Mouse (Mus musculus): ENCODE data around the gene Pitpnc1. TPM values are rescaled to one million over a fixed set of nuclear protein-coding genes. Genes with fewer than 3 reads are reported as not detected.
A peak's percentile ranks its signal among the peaks of the same experiment; 100 is the strongest.

Gene Pitpnc1
- polyA plus RNA-seq, 1 experiment from 2014 or later, result 9.1 TPM

- Histone ChIP-seq H3K4me3 (ENCODE audit: low read depth, low read length) (no peak overlapping the region), H3K4me2 (ENCODE audit: low read depth, low read length) (no peak overlapping the region), H3K9me3 (ENCODE audit: low read length) (peaks cover 6% of the 10 kb centered on the region; the same call in 1 of the 2 replicates), H3K9ac (replicated peaks) (no peak overlapping the region), H3K27ac (ENCODE audit: low read depth) (no peak overlapping the region), H3K4me1 (ENCODE audit: insufficient read depth) (no peaks in the 10 kb centered on the region), H3K36me3 (replicated peaks; ENCODE audit: insufficient read depth, low read length) (peaks cover 6% of the 10 kb centered on the region; the same call in 1 of the 2 replicates), H3K27me3 (ENCODE audit: insufficient read depth, low read length) (no peaks in the 10 kb centered on the region)
- WGBS (ENCODE audit: insufficient replicate concordance), result 80% methylated on average over 4 of the region's 4 CpGs
- DNase-seq, result no peak
- ATAC-seq, result no peak
- no peak for TF ChIP-seq EP300 (IDR thresholded peaks at IDR 0.05; ENCODE audit: low read depth)
These were observed 168.4 kb downstream of the Pitpnc1 start for GRCm38 (mm10) chr11:107302141-107302540.

GRCm38 (mm10) chr11:107300235-107300634 lies 170.3 kb downstream of the Pitpnc1 start:
- Histone ChIP-seq H3K36me3 (replicated peaks; ENCODE audit: insufficient read depth, low read length) (peaks cover 6% of the 10 kb centered on the region), H3K27me3 (ENCODE audit: insufficient read depth, low read length) (no peaks in the 10 kb centered on the region), H3K9me3 (ENCODE audit: low read length) (peaks cover 6% of the 10 kb centered on the region; the same call in 1 of the 2 replicates), H3K9ac (replicated peaks) (no peak overlapping the region), H3K4me2 (ENCODE audit: low read depth, low read length) (no peak overlapping the region), H3K27ac (ENCODE audit: low read depth) (no peak overlapping the region), H3K4me1 (ENCODE audit: insufficient read depth) (no peaks in the 10 kb centered on the region), H3K4me3 (ENCODE audit: low read depth, low read length) (no peak overlapping the region)
- ATAC-seq (no peak), DNase-seq (no peak)
- no peak for TF ChIP-seq EP300 (IDR thresholded peaks at IDR 0.05; ENCODE audit: low read depth)
- TF ChIP-seq CTCF (IDR thresholded peaks at IDR 0.05; ENCODE audit: low read depth), result peak; percentile 39

GRCm38 (mm10) chr11:107299511-107300120 lies 170.9 kb downstream of the Pitpnc1 start:
- WGBS (ENCODE audit: insufficient replicate concordance), result 83% methylated on average over 9 of the region's 9 CpGs
- TF ChIP-seq EP300 (IDR thresholded peaks at IDR 0.05; ENCODE audit: low read depth) (no peak), CTCF (IDR thresholded peaks at IDR 0.05; ENCODE audit: low read depth) (no peak)

GRCm38 (mm10) chr11:107296176-107296575 lies 174.3 kb downstream of the Pitpnc1 start:
- H3K9ac ChIP-seq (replicated peaks), result no peak overlapping the region
- no peaks in the 10 kb centered on the region for H3K27me3 ChIP-seq (ENCODE audit: insufficient read depth, low read length)
- peaks cover 6% of the 10 kb centered on the region; the same call in 1 of the 2 replicates for H3K9me3 ChIP-seq (ENCODE audit: low read length)
- ATAC-seq (no peak), DNase-seq (no peak)
- no peak overlapping the region for H3K4me3 ChIP-seq (ENCODE audit: low read depth, low read length)
- peaks cover 14% of the 10 kb centered on the region for H3K36me3 ChIP-seq (replicated peaks; ENCODE audit: insufficient read depth, low read length)
- no peak overlapping the region for H3K27ac ChIP-seq (ENCODE audit: low read depth)
- TF ChIP-seq EP300 (IDR thresholded peaks at IDR 0.05; ENCODE audit: low read depth) (no peak), CTCF (IDR thresholded peaks at IDR 0.05; ENCODE audit: low read depth) (no peak)
- no peak overlapping the region for H3K4me2 ChIP-seq (ENCODE audit: low read depth, low read length)
- WGBS (ENCODE audit: insufficient replicate concordance), result 77% methylated on average over 4 of the region's 4 CpGs
- H3K4me1 ChIP-seq (ENCODE audit: insufficient read depth), result no peaks in the 10 kb centered on the region

More at GRCm38 (mm10) chr11:107299511-107300120, 170.9 kb downstream of the Pitpnc1 start:
- Histone ChIP-seq H3K4me2 (ENCODE audit: low read depth, low read length) (no peak overlapping the region), H3K36me3 (replicated peaks; ENCODE audit: insufficient read depth, low read length) (peaks cover 6% of the 10 kb centered on the region), H3K4me3 (ENCODE audit: low read depth, low read length) (no peak overlapping the region), H3K9me3 (ENCODE audit: low read length) (peaks cover 6% of the 10 kb centered on the region; the same call in 1 of the 2 replicates), H3K27ac (ENCODE audit: low read depth) (no peak overlapping the region), H3K4me1 (ENCODE audit: insufficient read depth) (no peaks in the 10 kb centered on the region), H3K9ac (replicated peaks) (no peak overlapping the region), H3K27me3 (ENCODE audit: insufficient read depth, low read length) (no peaks in the 10 kb centered on the region)
- DNase-seq (no peak), ATAC-seq (no peak)

GRCm38 (mm10) chr11:107292036-107292435 lies 178.5 kb downstream of the Pitpnc1 start:
- H3K36me3 ChIP-seq (replicated peaks; ENCODE audit: insufficient read depth, low read length), result peaks cover 11% of the 10 kb centered on the region
- TF ChIP-seq EP300 (IDR thresholded peaks at IDR 0.05; ENCODE audit: low read depth) (no peak), CTCF (IDR thresholded peaks at IDR 0.05; ENCODE audit: low read depth) (no peak)
- H3K9me3 ChIP-seq (ENCODE audit: low read length), result no peaks in the 10 kb centered on the region
- no peak overlapping the region for H3K4me3 ChIP-seq (ENCODE audit: low read depth, low read length)
- H3K27me3 ChIP-seq (ENCODE audit: insufficient read depth, low read length), result no peaks in the 10 kb centered on the region
- H3K4me2 ChIP-seq (ENCODE audit: low read depth, low read length), result no peak overlapping the region
- H3K4me1 ChIP-seq (ENCODE audit: insufficient read depth), result no peaks in the 10 kb centered on the region; the same call in 1 of the 2 replicates
- WGBS (ENCODE audit: insufficient replicate concordance), result 88% methylated on average over 13 of the region's 13 CpGs
- no peak for ATAC-seq
- DNase-seq, result no peak
- no peak overlapping the region for H3K27ac ChIP-seq (ENCODE audit: low read depth)
- H3K9ac ChIP-seq (replicated peaks), result no peak overlapping the region

- DNase-seq, result no peak
- H3K9me3 ChIP-seq (ENCODE audit: low read length), result no peaks in the 10 kb centered on the region
- ATAC-seq, result no peak
- H3K27ac ChIP-seq (ENCODE audit: low read depth), result peak overlapping the region; percentile 68; the same call in 1 of the 2 replicates
- TF ChIP-seq EP300 (IDR thresholded peaks at IDR 0.05; ENCODE audit: low read depth) (no peak), CTCF (IDR thresholded peaks at IDR 0.05; ENCODE audit: low read depth) (no peak)
- H3K36me3 ChIP-seq (replicated peaks; ENCODE audit: insufficient read depth, low read length), result 0 out of 2 replicates have a peak, but pooled peaks cover 7% of the 10 kb centered on the region
- H3K4me2 ChIP-seq (ENCODE audit: low read depth, low read length), result no peak overlapping the region
- WGBS (ENCODE audit: insufficient replicate concordance), result 85% methylated on average over 2 of the region's 2 CpGs
- no peaks in the 10 kb centered on the region; the same call in 1 of the 2 replicates for H3K4me1 ChIP-seq (ENCODE audit: insufficient read depth)
- H3K27me3 ChIP-seq (ENCODE audit: insufficient read depth, low read length), result no peaks in the 10 kb centered on the region
- no peak overlapping the region for H3K4me3 ChIP-seq (ENCODE audit: low read depth, low read length)
- H3K9ac ChIP-seq (replicated peaks), result no peak overlapping the region
These were observed 182.3 kb downstream of the Pitpnc1 start for GRCm38 (mm10) chr11:107288186-107288563.
